Mouse (Mus musculus): ENCODE data around the gene Hist1h2bh.
A peak's percentile ranks its signal among the peaks of the same experiment; 100 is the strongest.
"Not testable (repeated sequence)": the region's sequence is repeated elsewhere in the genome, so short reads cannot be mapped to it uniquely, and the experiment has no call there.

Hist1h2bh gene

GRCm38 (mm10) chr13:23542999-23543607 is at the start of gene Hist1h2bh:
Gene Hist1h2bh, minus strand, starts transcription at chr13:23543392.
- peak; percentile 97 for DNase-seq (ENCODE audit: low read depth, low spot score)
- H3K27me3 ChIP-seq (ENCODE audit: control insufficient read depth, insufficient read depth, low read length, poor library complexity, severe bottlenecking); H3K36me3 ChIP-seq (ENCODE audit: control insufficient read depth, insufficient read depth, low read length, poor library complexity, severe bottlenecking): not testable (repeated sequence)

- Histone ChIP-seq H3K27me3 (ENCODE audit: control insufficient read depth, insufficient read depth, low read length, poor library complexity, severe bottlenecking) (no peaks in the 10 kb centered on the region), H3K36me3 (ENCODE audit: control insufficient read depth, insufficient read depth, low read length, poor library complexity, severe bottlenecking) (no peaks in the 10 kb centered on the region)
- DNase-seq (ENCODE audit: low read depth, low spot score), result no peak
Observed at GRCm38 (mm10) chr13:23592614-23593013, 49.4 kb upstream of the Hist1h2bh start.

GRCm38 (mm10) chr13:23591886-23592285 is 48.7 kb upstream of the Hist1h2bh start:
- H3K36me3 ChIP-seq (ENCODE audit: control insufficient read depth, insufficient read depth, low read length, poor library complexity, severe bottlenecking); DNase-seq (ENCODE audit: low read depth, low spot score); H3K27me3 ChIP-seq (ENCODE audit: control insufficient read depth, insufficient read depth, low read length, poor library complexity, severe bottlenecking): not testable (repeated sequence)

GRCm38 (mm10) chr13:23591206-23591605 is 48.0 kb upstream of the Hist1h2bh start:
- Histone ChIP-seq H3K36me3 (ENCODE audit: control insufficient read depth, insufficient read depth, low read length, poor library complexity, severe bottlenecking) (no peaks in the 10 kb centered on the region), H3K27me3 (ENCODE audit: control insufficient read depth, insufficient read depth, low read length, poor library complexity, severe bottlenecking) (no peaks in the 10 kb centered on the region)
- no peak for DNase-seq (ENCODE audit: low read depth, low spot score)

- Histone ChIP-seq H3K27me3 (ENCODE audit: control insufficient read depth, insufficient read depth, low read length, poor library complexity, severe bottlenecking) (no peaks in the 10 kb centered on the region), H3K36me3 (ENCODE audit: control insufficient read depth, insufficient read depth, low read length, poor library complexity, severe bottlenecking) (no peaks in the 10 kb centered on the region)
- peak; percentile 7 for DNase-seq (ENCODE audit: low read depth, low spot score)
Observed at GRCm38 (mm10) chr13:23586940-23587225, 43.7 kb upstream of the Hist1h2bh start.

GRCm38 (mm10) chr13:23586099-23586939 is 43.1 kb upstream of the Hist1h2bh start:
- DNase-seq (ENCODE audit: low read depth, low spot score), result peak; percentile 24

GRCm38 (mm10) chr13:23585442-23586098 is 42.4 kb upstream of the Hist1h2bh start:
- not testable (repeated sequence) for H3K27me3 ChIP-seq (ENCODE audit: control insufficient read depth, insufficient read depth, low read length, poor library complexity, severe bottlenecking); H3K36me3 ChIP-seq (ENCODE audit: control insufficient read depth, insufficient read depth, low read length, poor library complexity, severe bottlenecking)
- DNase-seq (ENCODE audit: low read depth, low spot score), result peak; percentile 94

More at GRCm38 (mm10) chr13:23586099-23586939, 43.1 kb upstream of the Hist1h2bh start:
- Histone ChIP-seq H3K36me3 (ENCODE audit: control insufficient read depth, insufficient read depth, low read length, poor library complexity, severe bottlenecking) (no peaks in the 10 kb centered on the region), H3K27me3 (ENCODE audit: control insufficient read depth, insufficient read depth, low read length, poor library complexity, severe bottlenecking) (no peaks in the 10 kb centered on the region)

- DNase-seq (ENCODE audit: low read depth, low spot score), result peak; percentile 80
- Histone ChIP-seq H3K36me3 (ENCODE audit: control insufficient read depth, insufficient read depth, low read length, poor library complexity, severe bottlenecking) (no peaks in the 10 kb centered on the region), H3K27me3 (ENCODE audit: control insufficient read depth, insufficient read depth, low read length, poor library complexity, severe bottlenecking) (no peaks in the 10 kb centered on the region)
Observed at GRCm38 (mm10) chr13:23585029-23585441, 41.8 kb upstream of the Hist1h2bh start.

GRCm38 (mm10) chr13:23584331-23584730 is 41.1 kb upstream of the Hist1h2bh start:
- peak; percentile 10 for DNase-seq (ENCODE audit: low read depth, low spot score)
- H3K36me3 ChIP-seq (ENCODE audit: control insufficient read depth, insufficient read depth, low read length, poor library complexity, severe bottlenecking), result no peaks in the 10 kb centered on the region
- no peaks in the 10 kb centered on the region for H3K27me3 ChIP-seq (ENCODE audit: control insufficient read depth, insufficient read depth, low read length, poor library complexity, severe bottlenecking)

- Histone ChIP-seq H3K36me3 (ENCODE audit: control insufficient read depth, insufficient read depth, low read length, poor library complexity, severe bottlenecking) (no peaks in the 10 kb centered on the region), H3K27me3 (ENCODE audit: control insufficient read depth, insufficient read depth, low read length, poor library complexity, severe bottlenecking) (no peaks in the 10 kb centered on the region)
- peak; percentile 8 for DNase-seq (ENCODE audit: low read depth, low spot score)
Observed at GRCm38 (mm10) chr13:23583387-23584068, 40.3 kb upstream of the Hist1h2bh start.

- DNase-seq (ENCODE audit: low read depth, low spot score), result no peak
- no peaks in the 10 kb centered on the region for H3K27me3 ChIP-seq (ENCODE audit: control insufficient read depth, insufficient read depth, low read length, poor library complexity, severe bottlenecking)
- no peaks in the 10 kb centered on the region for H3K36me3 ChIP-seq (ENCODE audit: control insufficient read depth, insufficient read depth, low read length, poor library complexity, severe bottlenecking)
Observed at GRCm38 (mm10) chr13:23582219-23583056, 39.2 kb upstream of the Hist1h2bh start.

- no peaks in the 10 kb centered on the region for H3K36me3 ChIP-seq (ENCODE audit: control insufficient read depth, insufficient read depth, low read length, poor library complexity, severe bottlenecking)
- no peaks in the 10 kb centered on the region for H3K27me3 ChIP-seq (ENCODE audit: control insufficient read depth, insufficient read depth, low read length, poor library complexity, severe bottlenecking)
- peak; percentile 97 for DNase-seq (ENCODE audit: low read depth, low spot score)
Observed at GRCm38 (mm10) chr13:23581408-23582218, 38.4 kb upstream of the Hist1h2bh start, which contains the start of gene Hist1h4d. Gene Hist1h4d, plus strand, starts transcription at chr13:23581598.

- no peak for DNase-seq (ENCODE audit: low read depth, low spot score)
- no peaks in the 10 kb centered on the region for H3K36me3 ChIP-seq (ENCODE audit: control insufficient read depth, insufficient read depth, low read length, poor library complexity, severe bottlenecking)
- no peaks in the 10 kb centered on the region for H3K27me3 ChIP-seq (ENCODE audit: control insufficient read depth, insufficient read depth, low read length, poor library complexity, severe bottlenecking)
Observed at GRCm38 (mm10) chr13:23577835-23578234, 34.6 kb upstream of the Hist1h2bh start.

Measured in splenic B cell, adult 2 months (primary cell).